Mouse (Mus musculus) heart, postnatal 0 days (tissue): ENCODE measurements at regions not wholly inside any gene's neighbourhood (a gene's known extent, or its start where the extent isn't known, plus 50 kb on each side); places are given as distances from the start of the nearest gene placed in this dataset.

Source experiments
- CTCF ChIP-seq: IDR thresholded peaks from 2 replicates; pipeline ENCODE4 v1.5.1; 2016; ENCODE audit warnings: antibody characterized with exemption, control low read depth, low read depth
- EP300 ChIP-seq: IDR thresholded peaks from 2 replicates; pipeline ENCODE4 v1.6.1; 2016; ENCODE audit warnings: antibody characterized with exemption, low read depth

DNA sequence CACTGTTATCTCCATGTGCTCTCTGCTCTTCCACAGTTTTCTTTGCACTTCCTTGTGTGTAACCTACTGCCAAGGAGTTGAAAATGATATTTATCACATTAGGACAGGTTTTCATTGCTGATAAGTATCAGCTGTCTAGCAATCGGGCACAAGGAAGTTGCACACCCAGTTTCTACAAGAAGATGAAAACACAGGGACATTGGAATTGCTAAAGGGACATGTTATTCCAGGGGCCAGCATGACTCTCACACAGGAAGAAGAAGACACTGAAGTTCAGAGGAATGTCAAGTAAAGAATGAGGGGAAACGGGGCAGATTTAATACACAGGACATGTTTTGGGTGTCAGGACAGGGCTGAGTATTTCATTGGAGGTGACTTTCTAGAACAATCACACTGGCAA, 214.8 kb upstream of the Rbms1 start:
- no peak for TF ChIP-seq CTCF
- TF ChIP-seq EP300 = no peak
